Mouse (Mus musculus): Measurements from ENCODE around the gene Treml1. TPM values are rescaled to one million over a fixed set of nuclear protein-coding genes. Genes with fewer than 3 reads are reported as not detected.

Gene Treml1
- total and polyA plus RNA-seq, 3 experiments = 0.96 to 1.7 TPM; not detected in 1

GRCm38 (mm10) chr17:48392616-48393015 lies 32.9 kb downstream of the Treml1 start:
- no peak for DNase-seq (ENCODE audit: low read depth, low spot score)
- no peak overlapping the region for H3K27ac ChIP-seq (ENCODE audit: control insufficient read depth, low read depth, low read length)
- no peak overlapping the region for H3K9ac ChIP-seq (ENCODE audit: control insufficient read depth, low read depth, low read length, poor library complexity, severe bottlenecking)
- H3K36me3 ChIP-seq (ENCODE audit: control insufficient read depth in 1 of 2, insufficient read depth in 2 of 2, low read length in 2 of 2) = peaks cover 0 to 63% of the 10 kb centered on the region in 2 experiments; a peak in 2 of 4 replicates
- peaks cover 6% of the 10 kb centered on the region; the same call in 1 of the 2 replicates for H3K79me2 ChIP-seq (ENCODE audit: control insufficient read depth, insufficient read depth, low read length, poor library complexity)
- no peak overlapping the region for H3K4me3 ChIP-seq (ENCODE audit: control insufficient read depth in 1 of 2, insufficient read depth in 1 of 2, low read depth in 2 of 2, low read length in 2 of 2)
- H3K27me3 ChIP-seq (ENCODE audit: control insufficient read depth in 1 of 2, insufficient read depth in 2 of 2, low read length in 2 of 2) = no peaks in the 10 kb centered on the region
- TF ChIP-seq MXI1 (IDR thresholded peaks at IDR 0.05; ENCODE audit: low read depth, low read length) (no peak), SIN3A (IDR thresholded peaks at IDR 0.05; ENCODE audit: low read length) (no peak), POLR2AphosphoS2 (IDR thresholded peaks at IDR 0.05; ENCODE audit: low read length) (no peak), TAL1 (IDR thresholded peaks at IDR 0.05; ENCODE audit: low read length) (no peak), NELFE (IDR thresholded peaks at IDR 0.05; ENCODE audit: low read depth, low read length) (no peak), TBP (IDR thresholded peaks at IDR 0.05; ENCODE audit: low read depth, low read length) (no peak), E2F4 (IDR thresholded peaks at IDR 0.05; ENCODE audit: borderline replicate concordance, low read depth, low read length) (no peak), POLR2A (IDR thresholded peaks at IDR 0.05; ENCODE audit: control insufficient read depth in 1 of 2, insufficient read depth in 1 of 2, low read depth in 1 of 2, low read length in 2 of 2, poor library complexity in 1 of 2) (no peak), MAX (IDR thresholded peaks at IDR 0.05; ENCODE audit: low read length) (no peak), JUND (IDR thresholded peaks at IDR 0.05; ENCODE audit: low read depth, low read length) (no peak), TCF12 (IDR thresholded peaks at IDR 0.05; ENCODE audit: low read depth, low read length) (no peak), NRF1 (IDR thresholded peaks at IDR 0.05; ENCODE audit: insufficient read depth, low read depth, low read length, poor library complexity, severe bottlenecking) (no peak), MAZ (IDR thresholded peaks at IDR 0.05; ENCODE audit: low read depth, low read length) (no peak)
- no peaks in the 10 kb centered on the region for H3K4me1 ChIP-seq (ENCODE audit: control insufficient read depth in 1 of 2, insufficient read depth in 2 of 2, low read length in 2 of 2)
- H3K9me3 ChIP-seq (replicated peaks; ENCODE audit: insufficient read depth, low read length) = no peaks in the 10 kb centered on the region

GRCm38 (mm10) chr17:48401710-48402109 lies 42.0 kb downstream of the Treml1 start:
- Histone ChIP-seq H3K9me3 (replicated peaks; ENCODE audit: insufficient read depth, low read length) (no peaks in the 10 kb centered on the region), H3K9ac (ENCODE audit: control insufficient read depth, low read depth, low read length, poor library complexity, severe bottlenecking) (no peak overlapping the region), H3K36me3 (ENCODE audit: control insufficient read depth in 1 of 2, insufficient read depth in 2 of 2, low read length in 2 of 2) (peaks cover 25 to 43% of the 10 kb centered on the region in 2 experiments), H3K4me1 (ENCODE audit: control insufficient read depth in 1 of 2, insufficient read depth in 2 of 2, low read length in 2 of 2) (peaks cover 8 to 13% of the 10 kb centered on the region in 2 experiments), H3K27me3 (ENCODE audit: control insufficient read depth in 1 of 2, insufficient read depth in 2 of 2, low read length in 2 of 2) (no peaks in the 10 kb centered on the region), H3K4me3 (ENCODE audit: control insufficient read depth in 1 of 2, insufficient read depth in 1 of 2, low read depth in 2 of 2, low read length in 2 of 2) (no peak overlapping the region), H3K79me2 (ENCODE audit: control insufficient read depth, insufficient read depth, low read length, poor library complexity) (peaks cover 68% of the 10 kb centered on the region), H3K27ac (ENCODE audit: control insufficient read depth, low read depth, low read length) (no peak overlapping the region)
- 0 out of 4 replicates have a peak, but pooled peaks of 1 of the 2 experiments have one; percentile 1 for TF ChIP-seq POLR2A (IDR thresholded peaks at IDR 0.05; ENCODE audit: control insufficient read depth in 1 of 2, insufficient read depth in 1 of 2, low read depth in 1 of 2, low read length in 2 of 2, poor library complexity in 1 of 2)
- no peak for TF ChIP-seq E2F4 (IDR thresholded peaks at IDR 0.05; ENCODE audit: borderline replicate concordance, low read depth, low read length)
- no peak for DNase-seq (ENCODE audit: low read depth, low spot score)

- no peak overlapping the region for H3K4me3 ChIP-seq (ENCODE audit: control insufficient read depth in 1 of 2, insufficient read depth in 1 of 2, low read depth in 2 of 2, low read length in 2 of 2)
- peaks cover 9 to 23% of the 10 kb centered on the region in 2 experiments for H3K4me1 ChIP-seq (ENCODE audit: control insufficient read depth in 1 of 2, insufficient read depth in 2 of 2, low read length in 2 of 2)
- no peak for DNase-seq (ENCODE audit: low read depth, low spot score)
- no peak for TF ChIP-seq TBP (IDR thresholded peaks at IDR 0.05; ENCODE audit: low read depth, low read length)
- TF ChIP-seq TCF12 (IDR thresholded peaks at IDR 0.05; ENCODE audit: low read depth, low read length) = no peak
- no peak for TF ChIP-seq SMC3 (IDR thresholded peaks at IDR 0.05; ENCODE audit: low read depth, low read length)
- TF ChIP-seq GATA1 (IDR thresholded peaks at IDR 0.05; ENCODE audit: low read depth, low read length) = no peak
- no peak for TF ChIP-seq CTCF (IDR thresholded peaks at IDR 0.05 in 2 of 3, conservative IDR thresholded peaks at IDR 0.05 in 1 of 3; ENCODE audit: control insufficient read depth in 1 of 3, insufficient read depth in 1 of 3, low read depth in 2 of 3, low read length in 3 of 3, poor library complexity in 1 of 3, severe bottlenecking in 1 of 3)
- no peak for TF ChIP-seq RAD21 (IDR thresholded peaks at IDR 0.05; ENCODE audit: low read depth, low read length)
- no peak for TF ChIP-seq NELFE (IDR thresholded peaks at IDR 0.05; ENCODE audit: low read depth, low read length)
- no peak for TF ChIP-seq ZC3H11A (IDR thresholded peaks at IDR 0.05; ENCODE audit: low read depth, low read length)
- TF ChIP-seq GABPA (IDR thresholded peaks at IDR 0.05; ENCODE audit: low read depth, low read length) = no peak
- no peak for TF ChIP-seq TAL1 (IDR thresholded peaks at IDR 0.05; ENCODE audit: low read length)
- no peak for TF ChIP-seq POLR2AphosphoS5 (IDR thresholded peaks at IDR 0.05; ENCODE audit: borderline replicate concordance, low read depth, low read length)
- no peak for TF ChIP-seq MAX (IDR thresholded peaks at IDR 0.05; ENCODE audit: low read length)
- no peak for TF ChIP-seq E2F4 (IDR thresholded peaks at IDR 0.05; ENCODE audit: borderline replicate concordance, low read depth, low read length)
- no peak for TF ChIP-seq POLR2A (IDR thresholded peaks at IDR 0.05; ENCODE audit: control insufficient read depth in 1 of 2, insufficient read depth in 1 of 2, low read depth in 1 of 2, low read length in 2 of 2, poor library complexity in 1 of 2)
- no peak for TF ChIP-seq RCOR1 (IDR thresholded peaks at IDR 0.05; ENCODE audit: low read depth, low read length)
- TF ChIP-seq POLR2AphosphoS2 (IDR thresholded peaks at IDR 0.05; ENCODE audit: low read length) = no peak
- no peak for TF ChIP-seq ELF1 (IDR thresholded peaks at IDR 0.05; ENCODE audit: low read depth, low read length)
- no peak for TF ChIP-seq ZNF384 (IDR thresholded peaks at IDR 0.05; ENCODE audit: low read depth, low read length)
- no peak for TF ChIP-seq BHLHE40 (IDR thresholded peaks at IDR 0.05; ENCODE audit: borderline replicate concordance, low read depth, low read length)
- no peak for TF ChIP-seq ETS1 (IDR thresholded peaks at IDR 0.05; ENCODE audit: low read depth, low read length)
- H3K9me3 ChIP-seq (replicated peaks; ENCODE audit: insufficient read depth, low read length) = no peaks in the 10 kb centered on the region
- H3K27ac ChIP-seq (ENCODE audit: control insufficient read depth, low read depth, low read length) = no peak overlapping the region
- peaks cover 75% of the 10 kb centered on the region for H3K79me2 ChIP-seq (ENCODE audit: control insufficient read depth, insufficient read depth, low read length, poor library complexity)
- H3K27me3 ChIP-seq (ENCODE audit: control insufficient read depth in 1 of 2, insufficient read depth in 2 of 2, low read length in 2 of 2) = no peaks in the 10 kb centered on the region
- H3K36me3 ChIP-seq (ENCODE audit: control insufficient read depth in 1 of 2, insufficient read depth in 2 of 2, low read length in 2 of 2) = peaks cover 34 to 36% of the 10 kb centered on the region in 2 experiments
- H3K9ac ChIP-seq (ENCODE audit: control insufficient read depth, low read depth, low read length, poor library complexity, severe bottlenecking) = no peak overlapping the region
Measured at GRCm38 (mm10) chr17:48402751-48403150, 43.0 kb downstream of the Treml1 start.

Measured in MEL (cell line).